Mouse (Mus musculus) A20 (cell line): ENCODE measurements at regions not wholly inside any gene's neighbourhood (a gene's known extent, or its start where the extent isn't known, plus 50 kb on each side); places are given as distances from the start of the nearest gene placed in this dataset.
A peak's percentile ranks its signal among the peaks of the same experiment; 100 is the strongest.

Experiments
- DNase-seq: peaks from one replicate; pipeline ENCODE4 v3.0.0-alpha.2; 2011; ENCODE audit warnings: low read depth, low spot score

DNA sequence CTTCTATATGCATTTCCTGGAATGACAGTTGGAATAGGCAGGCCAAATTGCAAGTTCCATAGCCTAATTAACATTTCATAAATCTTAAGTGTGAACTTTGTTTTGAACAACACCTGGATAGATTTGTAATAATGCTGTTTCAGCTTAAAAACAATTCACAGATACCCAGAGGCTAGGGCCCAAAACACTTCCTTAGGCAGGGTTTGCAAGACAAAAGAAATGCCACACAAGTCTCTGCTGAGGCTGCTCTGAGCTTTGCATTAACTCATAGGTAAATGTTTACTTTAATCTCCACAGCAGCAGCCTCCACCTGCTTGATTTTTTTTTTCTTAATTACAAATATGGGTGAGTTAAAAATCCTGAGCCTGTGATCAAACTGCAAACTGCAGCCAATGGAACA lies 118.4 kb downstream of the Gnat3 start:
- DNase-seq, result no peak

DNA sequence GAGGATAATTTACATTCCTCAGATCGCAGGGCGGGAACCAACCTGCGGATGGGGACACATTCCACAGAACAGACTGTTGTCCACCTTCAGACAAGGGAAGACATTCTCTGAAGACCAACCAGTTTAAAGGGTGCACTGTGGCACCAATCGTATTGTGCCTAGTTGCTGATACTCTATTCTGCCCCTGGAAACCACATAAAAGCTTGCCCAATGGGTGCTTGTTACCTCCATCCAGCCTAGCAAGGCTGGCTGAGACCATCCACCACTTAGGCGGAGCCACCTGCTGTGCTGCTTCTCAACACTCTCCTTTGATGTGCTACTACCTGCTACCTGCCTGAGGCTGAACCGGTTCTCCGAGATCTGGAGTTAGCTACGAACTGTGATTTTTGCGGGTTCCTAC lies 119.9 kb downstream of the Gnat3 start:
- no peak for DNase-seq

DNA sequence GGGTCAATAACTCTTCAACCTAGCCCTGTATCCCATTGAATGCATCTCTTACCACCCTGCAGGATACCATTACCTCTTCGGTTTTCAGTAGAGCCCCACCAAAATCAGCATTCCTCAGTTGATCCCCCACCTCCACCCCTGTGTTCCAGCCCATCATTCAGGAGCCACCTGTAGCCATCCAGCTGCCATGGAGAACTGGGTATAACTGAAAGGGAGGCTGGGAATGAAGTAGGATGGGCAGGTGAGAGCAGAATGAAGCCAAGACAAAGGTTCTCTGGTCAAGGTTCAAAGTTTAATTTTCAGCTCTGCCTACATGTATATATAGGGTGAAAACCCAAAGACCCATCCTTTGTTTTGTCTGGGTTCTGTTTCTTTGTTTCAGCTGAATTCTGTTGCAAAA lies 121.4 kb downstream of the Gnat3 start:
- DNase-seq, result no peak

DNA sequence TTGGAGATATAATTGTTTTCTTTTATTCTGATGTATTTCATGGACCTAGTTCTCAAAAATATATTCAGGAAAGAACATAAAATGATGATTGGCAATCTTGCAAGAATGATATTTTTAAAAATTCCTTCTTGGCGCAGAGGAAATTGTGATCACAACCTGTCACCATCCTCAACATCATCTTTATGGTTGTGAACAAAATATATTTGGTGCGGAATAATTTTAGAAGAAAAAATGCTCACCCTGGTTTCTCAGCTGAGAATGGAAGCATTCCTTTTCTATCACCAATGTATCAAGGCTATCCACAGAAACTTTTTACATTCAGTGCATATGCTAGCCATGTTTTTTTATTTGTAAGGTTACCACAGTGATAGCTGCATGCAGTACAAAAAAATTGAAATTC lies 123.1 kb downstream of the Gnat3 start:
- DNase-seq, result no peak

DNA sequence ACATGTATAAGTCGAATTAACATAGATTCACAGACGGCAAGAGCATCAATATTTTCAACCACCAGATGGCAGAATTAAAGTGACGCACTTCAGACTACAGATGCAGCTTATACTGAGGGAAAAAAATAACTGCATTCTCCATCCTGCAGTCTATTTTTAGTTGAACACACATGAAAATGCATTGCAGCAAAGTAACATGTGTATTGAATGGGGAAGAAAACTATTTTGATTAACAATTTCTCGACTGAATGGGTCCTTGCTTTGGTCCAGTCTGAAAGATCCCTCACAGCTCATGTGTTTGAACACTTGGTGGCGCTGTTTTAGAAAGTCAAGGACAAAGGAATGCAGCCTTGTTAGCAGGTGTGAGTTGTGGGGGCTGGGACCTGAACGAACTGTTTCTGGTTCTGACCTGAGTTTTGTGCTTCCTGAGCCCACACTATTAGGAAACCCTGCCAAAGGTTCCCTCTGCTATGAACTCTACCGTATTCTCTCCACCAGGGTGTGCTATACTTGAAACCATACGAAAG lies 125.6 kb downstream of the Gnat3 start:
- DNase-seq, result peak; percentile 77

DNA sequence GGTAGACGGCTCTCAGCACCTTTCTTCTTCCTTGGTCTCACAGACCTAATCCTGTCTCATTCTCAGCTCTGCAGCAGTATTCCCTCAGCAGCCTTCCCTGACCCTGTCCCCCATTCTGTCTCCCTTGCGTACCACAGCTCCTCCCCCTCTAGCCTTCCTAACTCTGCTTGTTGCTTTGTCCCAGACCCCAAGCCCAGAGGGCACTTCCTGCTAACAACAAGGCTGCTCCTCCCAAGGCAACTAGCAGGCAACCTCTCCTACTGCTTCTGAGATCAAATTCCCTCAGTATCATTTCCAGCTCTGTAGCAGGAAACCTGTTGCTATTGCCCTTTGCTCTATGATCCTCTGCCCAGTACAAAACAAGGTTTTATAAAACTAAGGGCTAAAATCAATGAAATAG lies 127.6 kb downstream of the Gnat3 start:
- no peak for DNase-seq

DNA sequence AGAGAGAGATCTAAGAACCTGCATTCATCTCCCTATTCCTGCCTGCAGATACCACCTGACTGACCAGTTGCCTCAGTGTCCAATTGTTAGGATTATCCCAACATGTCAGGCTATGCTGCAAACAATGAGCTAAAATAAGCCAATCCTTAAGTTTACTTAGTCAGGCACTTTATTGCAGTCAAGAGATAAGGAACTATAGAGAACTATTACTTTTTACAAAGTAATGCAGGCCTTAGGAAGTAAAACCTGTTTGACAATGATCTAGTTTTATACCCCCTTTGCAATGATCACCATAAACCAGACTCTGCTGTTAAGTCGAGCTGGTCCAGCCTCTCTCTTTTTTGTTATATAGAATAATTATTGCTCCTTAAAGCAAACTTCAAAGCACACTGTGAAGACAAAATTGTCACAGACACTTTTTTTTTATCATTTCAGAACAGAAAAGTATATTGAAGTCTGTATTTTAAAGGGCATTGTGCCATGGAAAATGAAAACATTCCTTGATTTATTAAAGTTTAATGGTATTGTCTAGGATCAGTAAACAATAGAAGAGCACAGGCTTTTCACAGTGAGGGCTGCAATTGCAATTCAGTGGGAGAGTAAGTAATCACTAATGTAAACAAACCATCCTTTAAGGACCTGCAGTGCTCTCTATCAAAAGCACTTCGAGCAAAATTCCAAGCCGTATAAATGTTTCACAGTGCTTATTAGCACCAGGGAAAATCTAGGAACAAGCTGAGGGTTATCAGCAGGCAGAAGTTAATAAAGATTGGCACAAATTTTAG lies 152.7 kb downstream of the Gnat3 start:
- no peak for DNase-seq

DNA sequence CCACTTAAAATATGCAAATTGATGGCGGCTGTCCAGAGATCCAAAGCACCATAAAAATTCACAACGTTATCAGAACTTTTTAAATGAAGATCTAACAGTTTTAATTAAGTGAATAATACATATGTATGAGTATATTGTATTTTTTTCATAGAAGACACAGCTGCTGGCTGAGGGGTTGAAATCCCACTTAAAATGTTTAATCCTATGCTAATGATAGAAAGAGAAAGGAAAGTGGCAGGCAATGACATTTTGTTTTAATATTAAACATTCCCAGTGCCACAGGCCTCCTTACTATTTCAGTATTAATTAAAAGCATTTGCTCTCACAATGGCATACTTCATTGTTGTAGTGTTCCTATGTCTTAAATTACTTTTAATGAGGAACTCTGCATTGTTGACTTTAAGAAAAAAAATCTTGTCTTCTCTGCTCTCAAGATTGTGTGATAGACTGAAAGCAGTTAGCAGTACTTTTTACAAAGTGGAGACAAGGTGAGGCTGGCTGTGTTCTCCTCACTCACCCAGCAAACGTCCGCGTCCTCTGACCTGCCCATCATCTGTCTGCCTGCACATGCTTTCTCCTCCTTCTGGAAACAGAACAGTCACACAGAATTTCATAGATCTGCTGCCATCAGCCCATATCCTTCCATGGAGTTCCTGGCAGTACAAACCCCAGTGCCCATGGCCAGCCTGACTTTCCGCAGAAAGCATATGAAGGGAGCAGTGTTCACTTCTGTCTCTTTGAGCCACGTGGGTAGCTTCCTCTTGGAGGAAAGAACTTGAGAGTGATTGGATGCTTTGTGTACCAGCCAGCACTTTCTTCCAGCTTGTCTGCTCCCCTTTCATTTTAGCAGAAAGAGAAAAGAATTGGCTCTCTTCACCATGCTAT lies 173.7 kb downstream of the Gnat3 start:
- DNase-seq, result no peak

DNA sequence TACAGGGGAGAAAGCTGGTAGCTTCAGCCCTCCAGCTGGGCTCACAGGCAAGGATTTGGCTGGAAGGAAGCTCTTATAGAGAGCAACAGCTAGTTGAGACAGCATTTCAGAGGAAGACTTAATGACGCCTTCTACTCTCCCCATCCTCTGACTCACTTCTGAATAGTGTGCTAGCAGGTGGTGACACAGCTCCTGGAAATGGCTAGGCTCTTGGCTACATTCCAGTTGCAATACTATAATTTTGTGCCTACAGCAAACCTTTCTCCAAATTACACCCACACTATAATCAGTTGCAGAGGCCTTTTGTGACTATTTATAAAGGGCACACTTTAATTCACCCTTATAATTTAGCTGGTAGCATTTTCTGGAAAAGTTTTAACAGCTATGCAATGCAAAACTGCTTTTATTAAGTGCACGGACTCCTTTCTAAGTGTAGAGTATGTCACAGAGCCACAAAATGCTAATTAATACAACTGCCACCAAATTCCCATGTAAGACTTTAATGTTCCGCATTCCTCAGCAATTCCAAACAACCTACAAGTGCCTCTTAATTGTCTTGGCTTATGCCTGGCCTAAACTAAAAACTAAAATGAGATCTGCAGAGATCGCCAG lies 175.2 kb downstream of the Gnat3 start:
- no peak for DNase-seq

DNA sequence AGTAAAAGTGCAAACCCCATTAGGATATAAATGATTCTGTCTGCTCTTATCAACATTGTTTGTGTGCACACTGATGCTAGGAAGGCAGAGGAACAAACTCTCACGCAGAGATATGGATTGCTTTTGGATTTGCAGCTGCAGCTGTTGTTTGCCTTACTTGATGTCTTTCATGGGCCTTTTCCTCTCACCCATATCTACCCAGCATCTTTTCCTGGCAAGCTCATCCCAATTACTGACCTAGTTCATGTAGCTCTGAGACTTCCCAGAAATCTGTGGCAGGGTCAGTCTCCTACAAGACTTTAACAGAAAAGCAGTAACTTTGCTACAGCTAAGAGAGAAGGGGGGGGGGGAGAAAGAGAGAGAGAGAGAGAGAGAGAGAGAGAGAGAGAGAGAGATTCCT lies 189.9 kb downstream of the Gnat3 start:
- no peak for DNase-seq

DNA sequence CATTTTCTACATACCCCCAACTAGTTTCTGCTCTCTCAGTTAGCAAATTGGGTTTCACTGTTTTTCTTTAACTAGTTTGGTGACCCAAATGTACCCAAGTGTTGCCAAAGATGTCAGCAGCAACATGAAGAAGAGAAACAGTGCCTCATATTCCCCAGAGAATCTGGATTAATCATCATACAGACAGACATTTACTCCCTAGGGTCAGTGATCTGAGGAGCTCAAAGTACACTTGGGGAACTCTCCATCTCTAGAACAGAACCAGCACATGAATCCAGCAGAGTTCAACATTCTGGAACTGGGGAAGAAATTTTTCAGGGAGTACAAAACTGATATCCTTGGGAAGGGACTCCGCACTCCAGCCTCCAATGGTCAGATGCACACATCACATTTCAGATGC lies 191.4 kb downstream of the Gnat3 start:
- no peak for DNase-seq

DNA sequence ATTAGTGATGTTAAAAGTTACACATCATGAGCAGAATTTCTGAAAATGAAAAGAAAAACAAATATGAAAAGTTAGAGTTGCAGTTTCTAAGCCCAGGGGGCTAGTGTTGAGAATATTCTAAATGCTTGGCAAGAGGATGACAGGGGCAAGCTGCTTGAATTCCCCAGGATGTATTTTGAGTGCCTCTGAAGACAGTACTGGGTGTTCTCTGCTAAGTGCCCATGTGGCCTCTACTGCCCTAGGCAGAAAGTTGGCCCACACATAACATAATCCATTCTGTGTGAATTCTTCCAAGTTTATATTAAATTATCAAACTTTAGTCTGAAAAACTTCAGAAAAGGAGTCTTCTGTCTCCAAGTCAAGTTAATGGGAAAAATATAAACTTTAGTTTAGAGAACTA lies 196.6 kb downstream of the Gnai1 start:
- no peak for DNase-seq

DNA sequence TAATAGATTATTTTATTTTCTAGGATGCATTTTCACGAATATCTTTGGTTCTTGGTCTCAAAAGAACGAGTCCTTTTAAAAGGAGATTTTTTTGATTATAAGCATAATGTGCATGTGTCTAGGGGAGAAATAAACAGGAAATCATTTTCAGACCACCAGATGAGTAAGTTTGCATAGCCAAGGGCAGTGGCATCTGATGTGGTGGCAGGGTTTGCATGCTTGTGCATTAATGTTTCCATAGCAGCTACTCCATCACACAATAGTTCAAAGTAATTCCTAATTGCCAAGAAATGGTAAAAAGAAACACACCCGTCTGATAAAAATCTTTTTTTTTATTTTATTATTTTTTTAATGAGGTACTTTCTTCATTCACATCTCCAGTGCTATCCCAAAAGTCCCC lies 182.3 kb downstream of the Gnai1 start:
- DNase-seq, result no peak

DNA sequence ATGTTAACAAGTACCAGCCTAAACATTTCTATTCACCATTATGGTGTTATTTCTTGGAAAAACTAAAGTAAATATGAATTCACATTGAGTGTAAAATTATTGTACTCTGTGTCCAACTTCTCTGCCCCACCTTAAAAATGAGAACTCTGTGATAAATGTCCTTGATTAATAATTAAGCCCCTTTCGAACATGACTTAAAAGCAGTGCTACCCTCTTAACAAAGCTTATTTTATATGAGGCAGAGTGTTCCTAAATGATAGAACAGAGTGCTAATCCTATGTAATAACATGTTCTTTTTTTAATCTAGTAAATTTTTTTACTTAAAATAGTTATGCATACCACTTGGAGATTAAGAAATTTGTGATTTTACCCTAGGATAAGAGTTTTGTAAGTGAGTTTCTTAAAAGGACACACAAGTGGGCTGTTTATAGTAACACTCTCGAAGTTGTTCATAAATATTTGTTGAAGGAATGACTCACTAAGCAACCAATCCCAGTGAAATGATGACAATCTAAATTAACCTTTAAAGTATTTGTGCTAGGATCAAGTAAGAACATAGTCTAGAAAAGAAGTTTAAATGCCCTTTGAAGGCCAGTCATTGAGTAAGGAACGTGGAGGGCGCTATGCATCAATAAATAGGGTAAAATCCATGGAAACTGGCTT lies 148.6 kb downstream of the Gnai1 start:
- no peak for DNase-seq
